Mouse (Mus musculus): Measurements from ENCODE around the gene H2afv.
"Not testable (repeated sequence)": the region's sequence is repeated elsewhere in the genome, so short reads cannot be mapped to it uniquely, and the experiment has no call there.

H2afv gene

GRCm38 (mm10) chr11:6468541-6468940 lies 24.3 kb upstream of the H2afv start:
- DNase-seq, result no peak

- peak; percentile 78 for DNase-seq
Observed at GRCm38 (mm10) chr11:6465122-6465521, 20.9 kb upstream of the H2afv start.

DNA sequence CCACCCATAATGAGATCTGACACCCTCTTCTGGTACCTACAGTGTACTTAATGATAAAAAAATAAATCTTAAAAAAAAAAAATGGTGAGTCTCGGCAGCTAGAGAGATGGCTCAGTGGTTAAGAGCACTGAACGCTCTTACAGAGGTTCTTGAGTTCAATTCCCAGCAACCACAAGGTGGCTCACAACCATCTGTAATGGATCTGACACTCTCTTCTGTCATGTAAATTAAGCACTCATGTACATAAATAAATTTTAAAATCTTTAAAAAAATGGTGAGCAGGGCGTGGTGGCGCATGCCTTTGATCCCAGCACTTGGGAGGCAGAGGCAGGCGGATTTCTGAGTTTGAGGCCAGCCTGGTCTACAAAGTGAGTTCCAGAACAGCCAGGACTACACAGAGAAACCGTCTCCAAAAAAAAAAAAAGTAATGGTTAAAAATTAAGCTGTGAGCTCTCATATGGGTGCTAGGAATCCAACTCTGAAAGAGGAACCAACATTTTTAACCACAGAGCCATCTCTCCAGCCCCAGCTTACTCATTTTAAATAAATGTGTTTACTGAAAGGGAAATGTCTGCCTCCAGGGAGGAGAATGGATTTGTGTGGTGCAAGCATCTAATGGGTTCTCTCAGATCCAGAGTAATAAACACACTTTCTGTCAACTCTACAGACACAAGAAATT lies 19.1 kb upstream of the H2afv start:
- DNase-seq, result no peak

DNA sequence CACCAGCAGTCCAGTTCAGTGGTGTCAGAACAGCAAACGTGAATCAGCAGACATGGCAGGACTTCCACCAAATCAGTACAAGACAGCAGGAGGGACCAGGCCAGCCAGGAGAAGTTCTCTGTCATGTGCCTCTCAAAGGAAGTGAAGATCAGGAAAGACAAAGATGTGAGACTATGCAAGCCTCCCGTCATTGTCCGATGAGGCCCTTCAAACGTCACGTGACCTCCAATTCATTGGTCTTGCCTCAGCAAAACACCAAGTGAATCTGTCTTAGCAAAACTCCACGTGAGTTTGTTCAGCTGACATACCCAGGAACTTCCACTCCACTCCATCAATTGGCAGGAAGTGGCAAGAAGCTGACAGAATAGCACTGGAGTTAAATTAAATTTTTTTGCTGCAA lies 11.8 kb upstream of the H2afv start:
- DNase-seq, result no peak

GRCm38 (mm10) chr11:6448155-6448554 lies 3.9 kb upstream of the H2afv start:
- DNase-seq, result not testable (repeated sequence)

DNA sequence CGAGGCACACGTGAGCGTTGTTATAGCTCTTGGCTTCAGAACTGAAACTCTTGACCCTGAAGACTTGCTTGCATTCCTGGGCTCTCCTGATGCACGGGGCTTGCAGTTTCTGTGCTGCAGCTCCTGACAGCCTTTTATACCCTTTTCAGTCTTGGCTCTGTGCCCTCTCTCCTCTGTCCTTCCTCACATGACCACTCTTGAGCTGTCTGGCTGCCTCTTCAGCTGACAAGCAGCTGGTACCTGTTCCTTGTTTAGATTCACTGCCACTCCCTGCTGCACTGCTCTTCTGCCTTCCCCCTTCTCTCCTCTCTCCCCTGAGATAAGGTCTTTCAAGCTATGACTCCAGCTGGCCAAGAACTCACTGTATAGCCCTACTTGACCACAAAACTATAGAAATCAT lies 3.2 kb upstream of the H2afv start:
- DNase-seq, result no peak

DNA sequence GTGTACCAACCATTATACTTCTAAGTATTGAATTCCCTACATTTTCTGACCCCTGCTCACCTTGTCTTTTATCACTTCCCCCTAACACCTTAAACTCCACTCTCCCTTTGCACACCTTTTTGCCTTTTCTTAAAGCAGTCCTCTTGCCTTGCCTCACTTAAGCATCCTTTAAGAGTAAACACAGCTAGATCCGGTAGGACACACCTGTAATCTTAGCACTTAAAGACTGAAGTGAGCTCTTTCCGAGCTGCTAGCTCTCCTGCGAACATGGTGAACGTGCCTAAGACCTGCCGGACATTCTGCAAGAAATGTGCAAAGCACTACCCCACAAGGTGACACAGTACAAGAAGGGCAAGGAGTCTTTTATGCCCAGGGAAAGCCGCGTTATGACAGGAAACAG lies 1.7 kb upstream of the H2afv start:
- DNase-seq, result no peak

GRCm38 (mm10) chr11:6445441-6445840 lies 1.2 kb upstream of the H2afv start:
- DNase-seq, result no peak

DNA sequence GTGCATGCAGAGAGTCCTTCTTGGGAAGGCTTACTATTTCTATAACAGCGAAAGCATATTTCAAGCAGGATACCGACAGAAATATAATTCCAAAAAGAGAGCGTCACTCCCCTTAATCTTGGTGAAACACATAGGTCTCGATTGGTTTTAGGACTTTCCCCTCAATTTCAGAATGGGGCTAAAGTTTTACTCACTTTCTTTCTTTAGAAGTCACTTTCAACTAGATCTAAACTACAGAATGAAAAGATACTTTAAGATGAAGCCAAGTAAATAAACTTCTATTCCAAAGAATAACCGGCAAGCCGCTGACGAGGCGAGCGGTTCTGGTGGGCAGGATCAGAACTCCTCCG lies 541 bp downstream of the H2afv start:
- DNase-seq, result no peak

- DNase-seq, result no peak
Observed at GRCm38 (mm10) chr11:6443102-6443501, 1.1 kb downstream of the H2afv start.

DNA sequence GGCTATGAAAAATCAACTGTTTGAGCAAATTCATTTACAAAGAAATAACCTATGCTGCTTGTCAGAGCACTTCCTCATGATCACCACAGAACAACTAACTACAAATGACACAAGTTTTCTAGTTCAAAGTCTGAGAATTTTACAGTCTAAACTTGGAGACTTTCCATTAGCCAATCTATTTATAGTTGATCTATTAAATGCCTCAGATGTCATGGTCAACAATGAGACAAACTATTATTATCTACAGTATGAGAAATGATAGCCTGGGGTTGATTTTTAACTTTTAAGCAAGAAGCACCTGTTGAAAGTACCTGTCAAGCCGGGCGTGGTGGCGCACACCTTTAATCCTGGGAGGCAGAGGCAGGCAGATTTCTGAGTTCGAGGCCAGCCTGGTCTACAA lies 1.7 kb downstream of the H2afv start:
- no peak for DNase-seq

DNA sequence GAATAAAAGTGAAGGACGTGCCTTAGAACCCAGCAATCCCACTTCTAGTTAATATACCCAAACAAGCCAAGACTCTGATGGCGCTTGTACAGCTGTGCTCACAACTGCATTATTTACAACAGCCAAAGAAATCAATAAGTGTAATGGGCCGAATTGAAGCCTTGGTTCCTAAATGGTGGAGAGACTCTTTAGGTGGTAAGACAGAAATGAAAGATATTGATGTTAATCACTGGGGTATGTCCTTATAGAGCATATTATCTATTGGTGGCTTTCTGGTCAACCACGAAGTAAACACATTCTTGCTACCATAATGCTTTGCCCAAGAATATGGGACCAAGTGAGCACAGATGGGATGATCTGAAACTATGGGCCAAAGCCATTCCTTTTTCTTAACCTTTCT lies 4.1 kb downstream of the H2afv start:
- no peak for DNase-seq

DNA sequence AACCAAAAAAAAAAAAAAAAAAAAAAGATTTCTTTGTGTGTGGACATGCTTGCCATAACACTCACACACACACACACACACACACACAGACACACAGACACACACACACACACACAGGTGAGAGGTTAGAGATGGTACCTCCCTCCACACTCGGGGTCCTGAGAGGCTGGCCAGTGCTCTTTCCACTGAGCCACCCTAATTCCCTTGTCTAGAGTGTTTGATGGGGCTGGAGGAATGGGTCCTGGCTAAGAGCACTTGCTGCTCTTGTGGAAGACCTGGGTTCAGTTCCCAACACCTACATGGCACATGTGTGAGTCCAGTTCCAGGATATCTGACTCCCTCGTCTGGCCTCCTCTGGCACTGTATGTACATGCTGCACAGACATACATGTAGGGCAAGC lies 6.6 kb downstream of the H2afv start:
- DNase-seq, result no peak

DNA sequence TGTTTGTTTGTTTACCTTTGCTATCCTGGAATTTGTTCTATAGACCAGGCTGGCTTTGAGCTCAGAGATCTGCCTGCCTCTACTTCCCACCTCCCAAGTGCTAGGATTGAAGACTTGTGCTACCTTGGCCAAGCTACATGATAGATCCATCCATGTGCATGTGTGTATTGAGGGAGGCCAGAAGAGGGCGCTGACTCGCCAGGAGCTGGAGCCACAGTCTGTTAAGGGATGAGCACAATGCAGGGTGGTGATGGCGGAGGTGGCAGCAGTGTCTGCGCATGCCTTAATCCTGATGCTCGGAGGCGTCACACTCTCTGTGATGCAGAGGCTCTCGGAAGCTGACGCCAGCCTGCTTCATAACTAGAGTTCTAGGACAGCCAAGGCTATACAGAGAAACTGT lies 7.8 kb downstream of the H2afv start:
- peak; percentile 39 for DNase-seq

- no peak for DNase-seq
Observed at GRCm38 (mm10) chr11:6430186-6430585, 14.1 kb downstream of the H2afv start.

DNA sequence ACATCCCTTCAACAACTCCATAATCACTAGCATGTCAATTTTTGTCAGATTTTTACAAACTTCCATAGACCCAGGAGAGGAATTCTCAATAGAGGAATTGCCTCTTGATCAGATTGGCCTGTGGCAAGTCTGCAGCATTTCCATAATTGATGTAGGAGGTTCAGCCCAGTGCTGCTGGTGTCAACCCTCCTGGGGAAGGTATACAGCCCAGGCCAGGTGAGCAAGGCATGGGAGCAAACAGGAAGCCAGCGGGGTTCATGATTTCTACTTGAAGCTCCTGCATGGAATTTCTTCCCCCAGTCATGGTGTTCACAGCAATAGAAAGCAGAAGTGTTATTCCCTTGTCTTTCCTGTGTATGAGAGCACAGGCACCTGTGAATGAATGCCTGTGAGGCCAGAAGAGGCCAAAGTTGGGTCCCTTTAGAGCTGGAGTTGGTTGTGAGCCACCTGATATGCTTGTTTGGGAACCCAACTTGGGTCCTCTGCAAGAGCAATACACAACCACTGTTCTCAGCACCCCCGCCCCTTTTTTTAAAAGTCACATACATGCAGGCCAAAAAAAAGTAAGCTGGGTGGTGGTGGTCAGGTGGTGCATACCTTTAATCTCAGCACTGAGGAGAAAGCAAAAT lies 23.4 kb downstream of the H2afv start:
- DNase-seq, result no peak

DNA sequence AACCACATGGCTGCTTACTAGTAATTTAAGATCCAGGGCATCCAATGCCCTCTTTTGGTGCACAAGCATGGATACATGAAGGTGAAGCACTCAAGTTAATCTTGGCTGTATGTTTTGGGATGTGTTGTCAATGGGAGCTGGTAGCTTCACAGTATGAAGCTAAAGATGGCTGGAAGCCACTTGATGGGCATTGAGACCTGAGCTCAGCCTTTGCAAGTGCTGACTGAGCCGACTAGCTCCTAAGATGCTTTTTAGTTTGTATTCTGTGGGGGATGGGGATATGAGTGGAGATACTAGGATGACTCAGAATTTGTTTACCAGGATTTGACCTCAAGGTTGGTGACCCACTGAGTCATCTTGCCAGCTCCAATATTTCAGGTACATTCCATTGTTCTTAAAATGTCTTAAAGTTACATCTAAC lies 23.9 kb downstream of the H2afv start:
- DNase-seq, result no peak

DNA sequence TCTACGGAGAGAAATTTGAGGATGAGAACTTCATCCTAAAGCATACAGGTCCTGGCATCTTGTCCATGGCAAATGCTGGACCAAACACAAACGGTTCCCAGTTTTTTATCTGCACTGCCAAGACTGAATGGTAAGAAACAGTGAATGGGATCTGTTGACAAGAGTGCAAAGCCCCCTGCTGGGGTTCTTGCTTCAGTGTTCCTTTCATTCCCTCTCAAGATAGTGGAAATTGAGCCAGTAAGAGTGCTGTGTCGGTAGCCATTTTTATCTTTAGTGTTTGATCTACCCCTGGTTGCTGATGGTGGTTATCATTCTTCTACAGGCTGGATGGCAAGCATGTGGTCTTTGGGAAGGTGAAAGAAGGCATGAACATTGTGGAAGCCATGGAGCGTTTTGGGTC lies 25.1 kb downstream of the H2afv start:
- DNase-seq, result not testable (repeated sequence)

DNA sequence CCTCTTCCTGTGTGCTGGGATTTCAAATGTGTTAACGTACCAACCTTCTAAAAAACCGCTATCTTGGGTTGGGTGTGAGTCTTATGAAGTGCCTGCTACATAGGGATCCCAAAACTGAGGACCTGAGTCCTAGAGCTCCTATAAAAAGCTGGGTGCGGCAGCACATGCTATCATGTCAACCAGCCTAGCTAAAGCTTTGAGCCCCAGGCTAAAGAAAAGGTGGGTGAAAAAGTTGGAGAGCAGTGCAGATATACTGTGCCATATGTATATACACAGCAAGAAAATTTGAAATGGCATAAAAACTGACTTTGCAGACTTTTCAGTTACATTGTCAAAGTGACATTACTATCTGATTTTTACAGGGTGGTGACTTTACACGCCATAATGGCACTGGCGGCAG lies 25.5 kb downstream of the H2afv start:
- no peak for DNase-seq

DNA sequence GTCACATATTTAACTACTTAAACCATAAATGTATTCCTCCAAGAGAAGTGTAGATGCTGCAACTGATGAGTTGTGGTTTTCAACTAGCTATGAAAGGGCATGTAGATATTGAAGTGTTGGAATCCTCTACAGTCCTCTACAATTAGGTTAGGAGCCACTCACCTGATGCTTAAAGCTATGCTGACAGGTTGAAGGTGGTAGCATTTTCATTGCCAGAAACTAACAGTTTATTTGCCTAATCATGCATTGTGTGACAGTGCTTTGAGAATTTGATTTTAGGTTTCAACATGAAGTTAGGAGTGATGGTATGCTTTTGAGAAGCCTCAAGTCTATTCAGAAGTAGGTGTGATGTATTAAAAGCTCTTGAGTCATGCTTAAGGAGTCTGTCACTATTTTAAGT lies 26.8 kb downstream of the H2afv start:
- no peak for DNase-seq

DNA sequence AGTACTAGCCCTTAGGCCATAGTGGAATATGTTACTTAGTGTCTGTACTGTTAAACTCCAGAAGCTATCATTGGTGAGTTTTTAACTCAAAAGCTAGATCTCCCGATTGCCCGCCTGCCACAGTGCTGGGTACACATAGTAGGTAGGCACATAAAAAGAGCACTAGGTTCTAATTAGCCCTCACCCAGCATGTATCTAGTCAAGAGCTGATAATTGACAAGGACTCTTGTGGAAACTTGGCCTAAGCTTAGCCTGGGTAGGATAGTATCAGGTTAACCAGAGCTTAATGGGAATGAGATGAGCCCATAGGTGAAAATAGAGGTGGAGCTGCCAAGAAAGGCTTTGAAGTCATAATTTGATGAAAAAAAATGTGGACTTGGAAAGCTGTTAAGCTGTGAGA lies 27.2 kb downstream of the H2afv start:
- peak; percentile 59 for DNase-seq

DNA sequence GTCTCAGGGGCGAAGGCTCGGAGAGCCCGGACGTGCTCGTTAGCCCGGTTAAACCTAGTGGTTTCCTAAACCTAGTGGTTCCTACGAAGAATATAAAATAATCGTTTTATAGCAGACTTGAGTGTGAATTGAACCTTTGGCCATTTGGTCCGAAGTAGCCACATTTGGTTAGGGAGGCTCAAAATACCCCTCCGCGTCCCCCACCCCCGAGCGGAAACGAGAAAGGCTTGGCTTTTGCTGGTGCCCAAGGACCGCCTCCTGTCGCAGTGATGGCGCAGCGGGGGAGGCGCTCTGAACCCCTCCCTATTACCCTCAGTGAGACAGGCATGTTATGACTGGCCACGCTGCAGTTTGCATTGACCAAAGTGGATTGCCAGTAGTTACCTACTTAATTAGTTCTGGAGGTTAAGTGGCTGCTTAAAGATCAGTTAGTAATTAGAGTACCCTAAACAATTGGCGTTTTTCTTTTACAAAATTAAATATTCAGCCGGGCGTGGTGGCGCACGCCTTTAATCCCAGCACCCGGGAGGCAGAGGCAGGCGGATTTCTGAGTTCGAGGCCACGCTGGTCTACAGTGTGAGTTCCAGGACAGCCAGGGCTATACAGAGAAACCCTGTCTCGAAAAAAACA lies 27.7 kb downstream of the H2afv start:
- DNase-seq, result peak; percentile 87

GRCm38 (mm10) chr11:6415551-6416404 lies 28.5 kb downstream of the H2afv start:
- peak; percentile 99 for DNase-seq

All from cerebellum, adult 9-10 months (tissue).